Mouse (Mus musculus): ENCODE measurements at regions not wholly inside any gene's neighbourhood (a gene's known extent, or its start where the extent isn't known, plus 50 kb on each side); places are given as distances from the start of the nearest gene placed in this dataset.

DNA sequence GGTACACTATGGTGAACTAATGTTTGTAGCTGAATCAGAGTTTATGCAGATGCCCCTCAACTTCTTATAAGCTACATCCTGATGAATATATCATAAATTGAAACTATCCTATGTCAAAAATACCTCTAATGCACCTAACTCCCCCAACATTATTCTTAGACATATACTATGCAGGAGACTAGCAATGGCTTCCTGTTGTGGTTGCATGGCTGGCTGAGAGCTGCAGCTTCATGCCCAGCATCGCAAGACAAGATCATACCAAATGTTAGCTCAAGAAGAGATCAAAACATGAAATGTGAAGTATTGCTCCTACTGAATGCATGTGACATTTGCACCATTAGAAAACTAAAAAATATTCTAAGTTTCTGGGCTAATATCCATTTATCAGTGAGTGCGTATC lies 206.9 kb upstream of the Cited2 start:
- DNase-seq (ENCODE audit: low spot score in 2 of 2): no peak

DNA sequence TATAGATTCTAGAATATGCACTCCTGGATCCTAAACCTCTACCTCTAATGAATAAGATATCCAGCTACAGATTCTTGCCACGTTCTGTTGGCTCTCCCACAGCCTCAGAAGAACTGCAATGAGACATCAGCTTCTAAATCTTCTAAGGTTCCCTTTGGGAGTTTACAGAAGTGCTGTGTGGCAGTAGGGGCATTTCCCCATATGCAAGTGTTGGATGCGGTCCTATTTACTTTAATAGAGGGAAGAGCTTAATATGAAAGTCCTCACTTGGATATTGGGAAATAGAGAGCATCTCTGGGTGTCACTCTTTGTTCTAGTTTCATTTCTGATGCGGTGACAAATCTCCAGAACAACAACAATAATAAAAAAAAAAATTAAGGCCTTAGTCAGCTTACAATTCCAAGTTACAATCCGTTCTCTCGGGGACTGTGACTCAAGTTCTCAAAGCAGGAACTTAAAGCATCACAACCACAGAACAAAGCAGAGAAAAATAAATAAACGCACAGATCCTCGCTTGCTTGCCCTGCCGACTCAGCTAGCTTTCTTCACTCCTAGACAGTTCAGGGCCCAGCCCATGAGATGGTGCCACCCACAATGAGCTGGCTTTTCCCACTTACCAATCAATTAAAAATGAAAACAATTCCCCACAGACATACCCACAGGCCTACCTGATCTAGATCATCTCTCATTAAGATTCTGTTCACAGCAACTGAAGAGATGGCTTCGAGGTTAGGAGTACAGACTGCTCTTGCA lies 204.4 kb upstream of the Cited2 start:
- no peak for DNase-seq (ENCODE audit: low spot score in 2 of 2)

DNA sequence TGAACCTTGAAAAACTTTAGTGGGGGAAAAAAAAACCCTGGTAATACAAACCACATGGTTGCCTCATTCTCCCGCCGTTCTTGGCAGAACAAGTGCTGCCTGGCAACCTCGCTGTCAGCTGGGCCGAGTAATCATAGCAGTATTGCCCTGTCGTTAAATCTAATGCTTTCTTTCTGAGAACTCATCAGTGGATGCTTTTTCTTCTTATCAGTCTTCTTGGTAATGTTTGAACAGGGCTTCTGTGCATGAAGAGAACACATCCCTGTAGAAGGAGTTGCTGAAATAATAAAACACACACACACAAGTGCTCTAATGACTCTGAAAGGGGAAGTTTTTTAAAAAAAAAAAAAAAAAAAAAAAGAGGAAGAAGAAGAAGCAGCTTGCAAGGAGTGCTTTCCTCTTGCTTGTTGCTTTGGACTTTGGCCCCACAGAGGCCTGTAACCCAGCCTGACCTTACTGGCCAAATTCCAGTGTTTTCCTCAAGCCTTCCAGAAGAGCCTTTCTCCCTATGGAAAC lies 200.9 kb upstream of the Cited2 start:
- peak in 1 of 2 experiments; percentile 41 for DNase-seq (ENCODE audit: low spot score in 2 of 2)

DNA sequence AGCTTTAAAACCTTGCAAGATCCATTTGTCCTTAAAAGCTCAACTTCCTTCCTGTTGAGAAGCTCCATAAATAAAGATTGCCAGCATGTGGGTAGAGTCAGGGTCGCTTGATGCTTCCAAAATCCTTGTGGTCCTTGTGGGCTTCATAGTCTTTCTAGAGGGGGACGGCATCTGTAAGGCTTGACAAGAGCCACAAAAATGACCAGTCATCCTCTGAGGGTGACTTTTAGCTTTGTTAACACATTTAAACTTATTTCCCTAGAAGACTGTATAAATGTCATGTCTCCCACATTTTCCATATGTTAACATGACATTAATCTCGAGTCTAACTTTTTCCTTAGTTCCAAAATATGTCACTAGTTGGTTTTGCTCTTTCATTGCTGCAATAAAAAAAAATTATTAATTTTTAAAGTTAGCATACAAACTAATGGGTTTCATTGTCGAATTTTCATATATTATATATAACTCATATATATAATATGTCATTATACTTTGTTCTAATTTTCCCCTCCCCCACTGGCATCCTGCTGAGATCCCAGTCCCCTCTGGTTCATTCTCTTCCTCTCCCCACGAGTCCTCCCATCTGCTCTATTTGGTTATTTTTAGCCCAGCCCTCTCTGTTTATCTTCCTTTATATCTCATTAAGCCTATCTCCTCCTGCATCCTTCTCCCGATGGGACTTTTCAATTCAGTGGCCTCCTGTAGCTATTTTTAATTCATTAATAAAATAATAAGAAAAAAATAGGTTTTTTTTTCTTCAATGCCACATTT lies 199.3 kb upstream of the Cited2 start:
- no peak for DNase-seq (ENCODE audit: low spot score in 2 of 2)

DNA sequence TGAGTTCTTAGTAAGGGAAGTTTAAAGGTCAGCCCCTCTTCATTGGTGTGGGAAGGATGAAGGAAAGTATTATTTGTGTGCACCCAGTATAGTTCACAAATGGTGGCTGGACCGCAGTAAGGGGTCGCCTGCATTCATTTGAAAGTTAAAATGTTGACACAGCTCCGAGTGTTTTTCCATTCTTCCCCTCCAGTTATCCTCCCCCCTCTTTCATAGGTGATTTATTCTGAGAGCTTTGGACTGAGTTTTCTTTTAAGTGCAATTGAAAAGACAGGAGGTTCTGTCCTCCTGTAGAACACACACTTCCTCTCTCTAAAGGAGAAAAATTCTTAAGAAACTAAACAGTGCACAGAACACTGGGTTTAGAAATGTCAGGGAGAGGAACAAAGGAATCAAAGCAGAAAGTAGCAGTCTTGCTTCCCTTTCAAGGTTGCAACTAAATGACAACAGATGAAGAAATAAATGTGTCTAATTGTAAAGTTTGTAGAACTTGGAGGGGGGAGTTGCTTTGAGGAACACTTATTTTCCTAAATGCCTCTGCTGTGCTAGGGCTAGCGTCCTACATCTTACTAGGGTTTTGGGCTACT lies 195.8 kb upstream of the Cited2 start:
- no peak for DNase-seq (ENCODE audit: low spot score in 2 of 2)

DNA sequence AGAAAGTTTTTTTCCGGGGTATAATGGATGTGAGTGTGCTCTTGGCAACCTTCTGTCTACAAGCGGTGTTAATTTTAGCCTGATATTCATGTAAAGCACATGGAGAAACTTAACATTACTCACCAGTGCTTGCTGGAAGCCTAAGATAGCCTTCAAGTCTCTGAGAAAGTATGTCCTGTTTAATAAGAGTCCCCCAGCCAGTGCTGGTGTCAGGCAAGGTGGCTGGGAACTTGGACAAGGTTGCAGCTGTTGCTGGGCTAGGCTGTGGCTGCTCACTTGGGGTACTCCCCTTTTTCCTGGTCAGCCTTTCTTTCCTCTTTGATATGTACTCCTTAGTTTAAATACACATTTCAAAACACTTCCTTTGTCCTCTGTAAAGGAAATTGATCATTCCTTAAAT lies 194.9 kb upstream of the Cited2 start:
- DNase-seq (ENCODE audit: low spot score in 2 of 2): no peak

DNA sequence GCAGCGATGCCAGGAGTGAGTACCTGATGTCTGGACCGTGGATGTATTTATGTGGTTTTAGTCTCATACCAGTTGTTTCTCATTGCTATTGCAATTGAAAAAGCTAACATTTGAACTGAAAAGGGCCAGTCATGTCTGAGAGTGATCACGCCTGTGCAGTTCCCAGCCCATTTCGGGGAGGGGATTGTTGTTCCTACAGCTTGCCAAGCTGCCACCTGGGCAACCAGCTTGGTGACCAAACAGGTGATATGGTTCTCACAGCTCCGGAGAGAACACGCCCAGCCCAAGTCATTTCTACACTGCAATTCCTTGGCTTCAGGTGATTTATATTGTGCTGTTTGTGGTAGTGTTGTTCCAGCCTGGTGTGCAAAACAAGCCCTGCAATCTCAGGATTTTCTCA lies 194.2 kb upstream of the Cited2 start:
- no peak for DNase-seq (ENCODE audit: low spot score in 2 of 2)

DNA sequence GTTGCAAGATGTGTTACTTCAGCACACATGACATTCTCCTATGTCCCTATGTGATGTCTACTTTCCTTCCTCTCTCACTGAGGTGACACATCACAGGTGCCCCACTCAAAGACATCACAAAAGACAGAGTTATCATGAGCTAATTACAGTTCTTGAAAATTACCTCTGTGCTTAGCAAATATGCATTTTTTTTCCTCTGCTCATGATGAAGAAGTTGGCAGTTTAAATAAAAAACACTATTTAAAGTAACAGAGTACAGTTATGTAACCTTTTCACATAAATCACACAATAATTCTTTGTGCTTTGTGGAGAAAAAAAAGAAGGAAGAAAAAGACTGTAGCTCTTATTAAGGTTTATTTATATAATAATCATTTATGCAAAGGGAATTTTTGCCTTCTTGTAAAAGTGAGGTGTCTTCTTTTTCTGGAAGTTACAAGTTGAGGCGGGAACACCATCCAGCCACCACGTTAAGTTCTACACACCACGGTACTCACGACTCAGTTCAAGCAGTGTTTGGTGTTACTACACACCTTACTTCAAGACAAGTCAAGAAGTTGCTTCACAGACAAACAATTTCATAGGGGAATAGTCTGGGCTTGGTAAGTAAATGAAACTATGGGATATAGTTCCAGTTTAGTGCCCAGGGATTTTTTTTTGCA lies 193.0 kb upstream of the Cited2 start:
- DNase-seq (ENCODE audit: low spot score in 2 of 2): no peak

DNA sequence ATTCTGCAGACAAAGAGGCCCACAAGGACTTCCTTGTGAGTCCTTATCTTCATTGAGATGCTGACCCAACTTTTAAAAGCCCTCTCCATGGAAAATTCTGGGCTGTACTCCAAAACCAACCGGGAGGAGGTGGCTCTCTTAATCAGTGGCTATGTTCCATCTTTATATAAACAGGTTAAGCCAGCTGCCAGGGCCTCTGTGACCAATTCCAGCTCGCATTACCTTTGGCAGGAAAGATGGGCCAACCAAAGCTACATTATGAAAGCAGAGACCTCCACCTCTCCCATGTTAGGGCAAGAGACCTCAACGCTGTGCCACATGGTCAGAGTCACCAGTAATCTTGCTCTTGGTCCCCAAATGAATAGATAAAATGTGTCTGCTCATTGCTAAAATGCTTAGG lies 192.0 kb upstream of the Cited2 start:
- DNase-seq (ENCODE audit: low spot score in 2 of 2): no peak

DNA sequence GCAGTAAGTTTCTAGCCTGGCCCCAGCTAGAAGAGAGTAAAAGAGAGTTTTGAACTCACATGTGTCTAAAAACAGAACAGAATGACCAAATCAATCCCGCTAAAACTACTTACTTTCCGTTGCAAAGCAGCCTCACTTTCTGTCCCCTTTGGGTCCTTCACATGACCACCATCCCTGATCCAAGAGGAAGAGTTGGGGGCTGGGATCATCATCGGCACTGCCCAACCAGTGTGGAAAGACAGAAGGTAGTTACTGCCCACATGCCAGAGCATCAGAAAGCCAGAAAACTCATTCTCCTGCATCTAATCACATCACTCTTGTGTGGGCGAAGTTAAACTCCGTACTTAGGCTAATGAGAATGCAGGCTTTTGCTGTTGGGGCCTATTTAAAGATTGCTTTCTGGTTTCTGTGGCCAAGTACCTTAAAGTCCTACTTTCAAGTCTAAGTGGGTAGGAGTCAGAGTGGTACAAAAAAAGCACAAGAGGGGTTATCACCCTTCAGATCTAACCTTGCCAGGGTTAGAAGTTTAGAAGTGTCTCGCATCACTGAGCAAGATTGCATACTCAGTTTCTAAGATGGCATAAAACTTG lies 184.0 kb upstream of the Cited2 start:
- no peak for DNase-seq (ENCODE audit: low spot score in 2 of 2)

DNA sequence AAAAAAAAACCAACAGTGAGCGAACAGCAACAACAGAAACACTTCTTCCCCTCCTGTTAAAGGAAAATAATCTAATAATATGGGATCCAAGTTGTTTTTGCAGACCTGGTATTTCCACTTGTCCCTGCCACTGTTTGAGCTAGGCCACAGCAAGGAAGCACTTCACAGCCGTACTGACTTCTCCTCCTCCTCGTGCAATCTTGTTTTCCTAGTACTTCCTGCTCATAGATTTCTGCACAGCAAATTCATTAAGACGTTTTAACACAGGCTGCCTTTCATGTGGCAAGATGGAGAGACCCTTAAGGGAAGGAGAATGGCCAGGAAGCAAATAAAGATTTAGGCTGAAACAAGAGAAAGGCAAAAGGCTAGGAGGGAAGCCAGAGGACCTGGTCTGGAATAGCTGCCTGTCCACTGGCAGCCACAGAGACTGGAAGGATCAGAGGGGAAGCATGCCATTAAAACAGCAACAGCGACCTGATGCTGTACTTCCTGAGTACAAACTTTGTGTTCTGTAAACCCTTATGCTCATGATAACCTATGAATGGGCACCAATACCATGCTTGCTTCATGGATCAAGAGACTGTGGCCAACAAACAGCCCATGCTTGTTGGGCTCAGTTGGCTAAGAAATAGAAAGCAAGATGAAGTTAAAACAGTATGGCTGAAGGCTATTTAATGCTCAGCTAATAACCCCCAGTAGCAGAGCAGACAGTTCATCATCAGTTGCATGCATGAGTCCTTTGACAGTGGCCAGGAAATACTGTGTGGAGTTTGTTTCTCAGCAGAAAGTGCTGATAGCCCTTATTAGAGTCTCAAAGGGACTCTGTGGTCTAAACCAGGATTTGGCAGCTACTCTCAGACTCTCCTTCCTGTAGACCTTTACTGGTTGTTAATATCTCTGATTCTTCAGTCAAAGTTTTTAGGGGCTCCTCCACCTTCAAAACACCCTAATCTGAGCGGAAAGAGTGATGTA lies 182.3 kb upstream of the Cited2 start:
- DNase-seq (ENCODE audit: low spot score in 2 of 2): no peak

DNA sequence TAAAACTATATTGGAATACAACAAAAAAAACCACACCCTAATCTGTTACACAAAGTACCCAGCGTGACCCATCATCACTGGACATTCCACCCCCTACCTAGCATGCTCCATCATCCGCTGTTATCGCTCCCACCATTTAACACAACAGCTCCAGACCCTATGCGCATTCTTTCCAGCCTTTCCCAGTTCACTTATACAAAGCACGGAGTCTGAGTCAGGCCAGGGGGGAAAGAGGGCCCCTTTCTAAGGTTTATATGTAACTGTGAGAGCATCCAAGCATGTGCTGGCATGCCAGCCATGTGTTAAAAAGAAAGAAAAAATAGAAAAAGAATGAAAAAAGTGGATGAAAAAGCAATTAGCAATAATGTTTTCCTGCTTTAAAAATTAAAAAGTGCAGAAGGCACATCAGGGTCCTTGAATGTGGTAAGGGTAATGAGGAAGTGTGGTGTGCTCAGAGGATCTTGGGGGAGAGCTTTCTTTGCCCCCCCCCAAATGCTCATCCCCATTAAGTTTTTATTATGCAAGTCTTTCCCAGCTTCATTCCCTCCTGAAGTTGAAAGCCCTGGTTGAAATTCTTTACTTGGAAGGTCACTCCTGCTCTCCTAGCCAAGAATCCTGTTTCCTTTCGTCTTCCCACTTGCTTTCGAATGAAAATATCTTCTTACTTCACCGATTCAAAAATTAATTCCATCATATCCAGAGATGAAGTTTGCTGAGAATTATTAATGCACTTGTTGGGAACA lies 180.7 kb upstream of the Cited2 start:
- no peak for DNase-seq (ENCODE audit: low spot score in 2 of 2)

DNA sequence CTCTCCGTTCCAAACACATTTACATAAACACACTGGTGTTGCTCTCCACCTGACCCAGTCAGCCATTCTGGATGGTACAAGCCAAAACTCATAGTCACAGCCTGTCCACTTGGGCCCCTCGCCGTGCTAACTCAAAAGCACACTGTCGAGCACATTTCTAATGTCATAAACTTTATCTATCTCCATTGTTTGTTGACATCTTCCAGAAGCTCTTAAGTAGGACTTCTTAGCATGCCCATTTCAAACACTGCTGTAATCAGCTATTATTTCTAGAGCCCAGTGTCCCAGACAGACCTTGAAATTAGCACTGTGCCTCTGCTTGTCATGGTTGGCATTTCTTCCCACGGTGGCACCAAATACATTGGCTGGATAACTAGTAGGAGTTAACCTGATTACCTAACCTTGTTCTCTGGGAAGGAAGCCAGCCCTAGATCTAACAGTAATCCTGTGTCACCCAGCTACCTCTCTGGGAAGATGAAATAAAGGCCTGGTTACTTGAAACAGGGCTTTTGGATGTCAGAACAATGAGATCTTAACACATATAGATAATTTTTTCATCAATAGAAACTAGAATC lies 180.1 kb upstream of the Cited2 start:
- no peak for DNase-seq (ENCODE audit: low spot score in 2 of 2)

DNA sequence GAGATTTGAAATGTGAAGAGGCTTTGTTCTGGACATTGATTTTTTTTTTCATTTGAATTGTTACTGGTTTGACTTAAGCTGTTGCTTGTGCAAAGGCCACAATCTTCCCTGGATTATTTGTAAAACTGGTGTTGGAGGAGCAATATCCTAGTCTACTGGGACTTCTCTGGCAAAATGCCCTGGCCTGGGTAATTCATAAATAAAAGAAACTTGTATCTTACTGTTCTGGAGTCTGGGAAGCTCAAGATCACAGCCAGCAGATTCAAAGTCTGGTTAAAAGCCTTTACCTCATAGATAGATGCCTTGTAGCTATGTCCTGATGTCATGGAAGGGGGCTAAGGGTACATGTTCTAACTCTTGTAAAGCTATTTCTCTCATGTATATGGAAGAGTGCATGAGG lies 177.7 kb upstream of the Cited2 start:
- DNase-seq (ENCODE audit: low spot score in 2 of 2): no peak

DNA sequence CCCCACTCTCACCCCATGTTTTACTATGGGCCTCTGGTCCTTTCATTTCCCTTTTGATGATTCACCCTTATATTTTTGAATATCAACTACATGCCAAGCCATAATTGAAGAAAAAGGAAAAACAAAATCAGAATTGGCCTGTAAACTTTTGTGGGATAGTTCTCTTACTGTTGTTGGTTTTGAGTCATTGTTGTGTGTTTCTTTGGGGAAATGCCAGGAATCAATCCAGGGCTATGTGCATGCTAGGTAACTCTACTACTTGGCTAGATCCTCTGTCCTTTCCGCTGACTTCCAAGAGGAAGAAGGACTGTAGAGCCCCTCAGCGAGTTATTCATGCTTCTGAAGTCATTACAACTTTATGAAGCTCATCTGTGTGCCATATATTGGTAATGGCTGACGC lies 175.0 kb upstream of the Cited2 start:
- DNase-seq (ENCODE audit: low spot score in 2 of 2): no peak

DNA sequence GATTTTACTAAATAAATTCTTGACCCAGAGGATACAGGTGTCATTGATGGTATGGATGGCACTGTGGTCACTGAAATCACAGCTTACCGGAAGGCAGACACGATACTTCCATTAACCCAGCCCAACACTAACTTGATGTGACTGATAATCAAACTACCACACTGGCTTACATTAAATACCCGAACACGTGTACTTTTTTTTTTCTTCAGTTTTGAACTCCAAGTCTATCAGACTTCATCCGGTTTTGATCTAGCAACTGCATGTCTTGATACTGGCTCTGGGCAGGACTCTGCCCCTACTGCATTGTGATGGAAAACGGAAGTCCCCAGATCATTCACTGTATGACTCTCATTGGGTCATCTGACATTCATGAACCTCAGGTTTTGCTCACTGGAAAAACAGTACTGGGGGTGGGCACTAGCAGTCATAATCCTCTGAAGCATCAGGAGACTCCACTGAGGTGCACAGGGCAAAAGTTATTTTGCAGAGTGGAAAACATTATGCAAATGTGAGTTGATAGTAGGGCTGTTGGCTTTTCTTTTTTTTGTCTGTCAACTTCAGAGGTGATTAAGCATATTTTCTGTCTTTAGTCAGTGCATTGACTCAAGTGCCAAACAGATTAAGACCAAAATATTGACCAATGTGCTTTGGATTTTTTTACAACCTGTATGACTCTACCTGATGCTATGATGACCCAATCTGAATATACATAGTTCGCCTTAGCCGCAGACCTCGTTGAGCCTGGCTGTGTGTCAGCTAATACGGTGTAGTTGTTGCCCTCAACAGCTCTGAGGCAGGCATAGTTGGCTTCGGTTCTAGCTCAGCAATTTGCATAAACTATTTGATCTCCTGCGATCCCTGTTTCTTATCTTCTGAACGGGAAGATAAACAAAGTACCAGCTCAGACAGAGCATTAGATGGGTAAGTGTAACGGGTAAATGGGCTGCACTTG lies 174.1 kb upstream of the Cited2 start:
- no peak for DNase-seq (ENCODE audit: low spot score in 2 of 2)

DNA sequence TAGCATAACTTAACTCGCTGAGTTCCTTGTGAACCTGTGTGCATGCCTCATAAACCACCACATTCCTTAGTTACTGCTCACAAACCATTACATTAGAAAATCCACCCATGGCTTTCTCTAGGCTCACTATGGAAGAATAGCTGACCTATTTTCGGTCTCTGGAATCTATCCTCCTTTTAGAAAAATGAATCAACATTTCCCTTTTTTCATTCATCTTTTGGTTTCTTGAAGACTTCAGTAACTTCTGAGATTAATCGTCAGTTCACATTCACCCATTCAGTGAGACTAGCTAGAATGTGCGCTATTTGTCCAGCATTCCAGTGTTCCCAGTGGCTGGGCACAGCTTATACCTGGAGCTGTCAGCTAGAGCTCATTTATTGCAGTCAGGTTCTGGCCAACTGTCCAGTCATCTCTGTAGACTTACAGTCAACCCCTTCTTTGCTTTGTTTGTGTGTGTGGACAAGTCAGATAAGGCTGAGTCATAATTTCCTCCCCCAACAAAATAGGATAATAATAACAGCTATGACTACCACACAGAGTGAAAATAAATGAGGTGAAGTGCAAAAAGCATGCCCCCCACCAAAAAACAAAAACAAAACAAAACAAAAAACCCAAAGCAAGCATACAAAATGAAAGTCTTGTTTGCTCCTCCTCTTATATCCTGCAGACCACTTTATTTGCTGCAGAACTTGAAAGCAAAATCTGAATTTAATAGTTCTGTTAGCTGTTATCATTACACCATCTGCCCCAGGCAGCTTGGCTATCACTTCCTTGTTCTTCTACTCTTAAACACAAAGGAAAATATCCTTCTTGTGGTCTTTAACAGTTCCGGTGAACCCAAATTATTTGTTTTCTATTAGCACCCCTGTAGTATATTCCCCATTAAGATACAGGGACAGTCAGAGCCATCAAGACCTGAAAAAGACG lies 173.0 kb upstream of the Cited2 start:
- no peak for DNase-seq (ENCODE audit: low spot score in 2 of 2)
